Mouse (Mus musculus) forebrain, embryonic 15.5 days (tissue): ENCODE data around the gene Tspan1. TPM values are rescaled to one million over a fixed set of nuclear protein-coding genes. Genes with fewer than 3 reads are reported as not detected.
A peak's percentile ranks its signal among the peaks of the same experiment; 100 is the strongest.

Experiments used
- ATAC-seq: fragments of 200-750 bp; cut with Nextera tagmentation; replicated peaks from 2 replicates; pipeline ENCODE4 v1.8.0; 2017; ENCODE audit warnings: mild to moderate bottlenecking, moderate TSS enrichment, moderate library complexity
- H3K27ac ChIP-seq: fragments of 300-500 bp; sonication (generic); replicated peaks from 2 replicates; pipeline ENCODE4 v1.5.1; 2015; ENCODE audit warnings: mild to moderate bottlenecking, inconsistent platforms
- H3K27me3 ChIP-seq: fragments of 300-500 bp; sonication (generic); 2 replicates; pipeline ENCODE4 v1.6.1; 2015; ENCODE audit warnings: inconsistent platforms
- H3K36me3 ChIP-seq: fragments of 300-500 bp; sonication (generic); 2 replicates; pipeline ENCODE4 v1.6.1; 2015; ENCODE audit warnings: mild to moderate bottlenecking, inconsistent platforms
- H3K4me1 ChIP-seq: fragments of 300-500 bp; sonication (generic); 2 replicates; pipeline ENCODE4 v1.6.1; 2015; ENCODE audit warnings: inconsistent platforms
- H3K4me2 ChIP-seq: fragments of 300-500 bp; sonication (generic); replicated peaks from 2 replicates; pipeline ENCODE4 v1.6.1; 2015; ENCODE audit warnings: mild to moderate bottlenecking, inconsistent platforms
- H3K4me3 ChIP-seq: fragments of 300-500 bp; sonication (generic); 2 replicates; pipeline ENCODE4 v1.5.1; 2015; ENCODE audit warnings: mild to moderate bottlenecking, inconsistent platforms
- H3K9ac ChIP-seq: fragments of 300-500 bp; sonication (generic); replicated peaks from 2 replicates; pipeline ENCODE4 v1.6.1; 2015; ENCODE audit warnings: mild to moderate bottlenecking, inconsistent platforms
- H3K9me3 ChIP-seq: fragments of 300-500 bp; sonication (generic); 2 replicates; pipeline ENCODE4 v1.6.1; 2016; ENCODE audit warnings: inconsistent platforms
- WGBS: fragments of 180-500 bp; shearing (Covaris S2); methylation state at CpG from one replicate; pipeline ENCODE4 v1.1.7; 2015; ENCODE audit warnings: mixed read lengths; 5-methylcytosine and 5-hydroxymethylcytosine counted together
- polyA plus RNA-seq: library from polyadenylated mRNA; unstranded; fragments of >200 nt; fragmentation: Nextera tagmentation; extraction: Ambion mirVana; gene quantifications from 2 replicates; pipeline ENCODE4 v1.2.1, GENCODE M21; 2015

Tspan1 gene
- polyA plus RNA-seq, 1 experiment from 2014 or later: 0.28 TPM

GRCm38 (mm10) chr4:116162142-116162541, 5.3 kb downstream of the Tspan1 start:
- 75% methylated on average over 4 of the region's 4 CpGs for WGBS
- H3K4me1 ChIP-seq: 0 out of 2 replicates have a peak, but pooled peaks cover 2% of the 10 kb centered on the region

GRCm38 (mm10) chr4:116160769-116161168, 6.6 kb downstream of the Tspan1 start:
- Histone ChIP-seq H3K4me3 (no peak overlapping the region), H3K4me2 (no peak overlapping the region), H3K4me1 (0 out of 2 replicates have a peak, but pooled peaks cover 2% of the 10 kb centered on the region), H3K9ac (no peak overlapping the region), H3K27me3 (no peaks in the 10 kb centered on the region), H3K27ac (no peak overlapping the region), H3K9me3 (no peaks in the 10 kb centered on the region), H3K36me3 (peaks cover 35% of the 10 kb centered on the region)
- ATAC-seq: no peak
- 83% methylated on average over 3 of the region's 3 CpGs for WGBS

More at GRCm38 (mm10) chr4:116162142-116162541, 5.3 kb downstream of the Tspan1 start:
- H3K9ac ChIP-seq: no peak overlapping the region
- no peak overlapping the region for H3K4me3 ChIP-seq
- H3K27me3 ChIP-seq: no peaks in the 10 kb centered on the region
- H3K4me2 ChIP-seq: no peak overlapping the region
- no peaks in the 10 kb centered on the region for H3K9me3 ChIP-seq
- H3K36me3 ChIP-seq: peaks cover 22% of the 10 kb centered on the region
- no peak for ATAC-seq
- H3K27ac ChIP-seq: no peak overlapping the region

- Histone ChIP-seq H3K36me3 (peaks cover 44% of the 10 kb centered on the region), H3K9ac (no peak overlapping the region), H3K4me3 (no peak overlapping the region), H3K4me2 (no peak overlapping the region), H3K9me3 (no peaks in the 10 kb centered on the region), H3K27me3 (no peaks in the 10 kb centered on the region), H3K4me1 (0 out of 2 replicates have a peak, but pooled peaks cover 2% of the 10 kb centered on the region), H3K27ac (0 out of 2 replicates have a peak overlapping the region, but pooled peaks have one; percentile 23)
- ATAC-seq: peak; percentile 62; the same call in 1 of the 2 replicates
- 40% methylated on average over 3 of the region's 3 CpGs for WGBS
Measured at GRCm38 (mm10) chr4:116159912-116160311, 7.5 kb downstream of the Tspan1 start.

- Histone ChIP-seq H3K9ac (no peak overlapping the region), H3K27ac (no peak overlapping the region), H3K4me1 (0 out of 2 replicates have a peak, but pooled peaks cover 2% of the 10 kb centered on the region), H3K27me3 (no peaks in the 10 kb centered on the region), H3K9me3 (no peaks in the 10 kb centered on the region), H3K36me3 (peaks cover 64% of the 10 kb centered on the region), H3K4me2 (no peak overlapping the region), H3K4me3 (no peak overlapping the region)
- no peak for ATAC-seq
- 90% methylated on average over 2 of the region's 2 CpGs for WGBS
Measured at GRCm38 (mm10) chr4:116157882-116158281, 9.5 kb downstream of the Tspan1 start.

GRCm38 (mm10) chr4:116152702-116153101, 14.7 kb downstream of the Tspan1 start:
- Histone ChIP-seq H3K4me2 (no peak overlapping the region), H3K4me1 (peaks cover 15% of the 10 kb centered on the region), H3K9ac (no peak overlapping the region), H3K27ac (no peak overlapping the region), H3K9me3 (no peaks in the 10 kb centered on the region), H3K27me3 (no peaks in the 10 kb centered on the region), H3K4me3 (no peak overlapping the region), H3K36me3 (peaks cover 57% of the 10 kb centered on the region)
- ATAC-seq: no peak
- WGBS: 93% methylated on average over 15 of the region's 15 CpGs

GRCm38 (mm10) chr4:116151238-116151637, 16.2 kb downstream of the Tspan1 start, which contains the start of gene Lurap1:
Gene Lurap1 (minus strand): TSS chr4:116151338.
- Histone ChIP-seq H3K9ac (peak within 1 kb of the TSS; percentile 93), H3K4me3 (peak within 1 kb of the TSS; percentile 78), H3K27me3 (no peaks in the 10 kb centered on the region), H3K4me2 (peak within 1 kb of the TSS; percentile 55), H3K4me1 (peaks cover 15% of the 10 kb centered on the region), H3K27ac (peak within 1 kb of the TSS; percentile 85), H3K9me3 (no peaks in the 10 kb centered on the region), H3K36me3 (peaks cover 42% of the 10 kb centered on the region)
- WGBS: 74% methylated on average over 6 of the region's 6 CpGs
- no peak for ATAC-seq

GRCm38 (mm10) chr4:116150862-116151221, 16.6 kb downstream of the Tspan1 start:
- peaks cover 38% of the 10 kb centered on the region for H3K36me3 ChIP-seq
- H3K9ac ChIP-seq: peak overlapping the region; percentile 93
- WGBS: 24% methylated on average over 4 of the region's 4 CpGs
- peak overlapping the region; percentile 55 for H3K4me2 ChIP-seq
- H3K27ac ChIP-seq: peak overlapping the region; percentile 85
- H3K27me3 ChIP-seq: no peaks in the 10 kb centered on the region
- peak overlapping the region; percentile 78 for H3K4me3 ChIP-seq
- H3K9me3 ChIP-seq: no peaks in the 10 kb centered on the region
- peaks cover 15% of the 10 kb centered on the region for H3K4me1 ChIP-seq
- ATAC-seq: peak; percentile 26

GRCm38 (mm10) chr4:116150156-116150861, 17.1 kb downstream of the Tspan1 start:
- H3K4me1 ChIP-seq: peaks cover 15% of the 10 kb centered on the region
- peak overlapping the region; percentile 55 for H3K4me2 ChIP-seq
- peak; percentile 94 for ATAC-seq
- peak overlapping the region; percentile 85 for H3K27ac ChIP-seq
- H3K36me3 ChIP-seq: peaks cover 33% of the 10 kb centered on the region
- peak overlapping the region; percentile 78 for H3K4me3 ChIP-seq
- H3K27me3 ChIP-seq: no peaks in the 10 kb centered on the region
- H3K9me3 ChIP-seq: no peaks in the 10 kb centered on the region
- WGBS: under 1% methylated on average over 70 of the region's 73 CpGs
- peak overlapping the region; percentile 93 for H3K9ac ChIP-seq

GRCm38 (mm10) chr4:116149812-116150155, 17.6 kb downstream of the Tspan1 start:
- WGBS: 18% methylated on average over 6 of the region's 6 CpGs
- Histone ChIP-seq H3K27me3 (no peaks in the 10 kb centered on the region), H3K4me3 (peak overlapping the region; percentile 78), H3K4me1 (peaks cover 16% of the 10 kb centered on the region), H3K4me2 (peak overlapping the region; percentile 55), H3K9me3 (no peaks in the 10 kb centered on the region), H3K27ac (peak overlapping the region; percentile 85), H3K36me3 (peaks cover 28% of the 10 kb centered on the region; the same call in 1 of the 2 replicates), H3K9ac (peak overlapping the region; percentile 93)
- ATAC-seq: peak; percentile 16

GRCm38 (mm10) chr4:116143891-116144717, 23.3 kb downstream of the Tspan1 start:
- peak; percentile 85 for ATAC-seq
- under 1% methylated on average over 41 of the region's 47 CpGs for WGBS
- Histone ChIP-seq H3K9ac (peak overlapping the region; percentile 57), H3K27ac (no peak overlapping the region), H3K4me1 (peaks cover 18% of the 10 kb centered on the region), H3K27me3 (no peaks in the 10 kb centered on the region), H3K4me2 (peak overlapping the region; percentile 97), H3K4me3 (peak overlapping the region; percentile 65), H3K36me3 (no peaks in the 10 kb centered on the region), H3K9me3 (no peaks in the 10 kb centered on the region)

GRCm38 (mm10) chr4:116143317-116143811, 24.0 kb downstream of the Tspan1 start:
- H3K36me3 ChIP-seq: no peaks in the 10 kb centered on the region
- 6% methylated on average over 7 of the region's 7 CpGs for WGBS
- H3K4me1 ChIP-seq: peaks cover 18% of the 10 kb centered on the region
- peak overlapping the region; percentile 8; the same call in 1 of the 2 replicates for H3K9ac ChIP-seq
- no peak for ATAC-seq
- H3K4me3 ChIP-seq: peak overlapping the region; percentile 65
- no peaks in the 10 kb centered on the region for H3K27me3 ChIP-seq
- peak overlapping the region; percentile 97 for H3K4me2 ChIP-seq
- no peak overlapping the region for H3K27ac ChIP-seq
- no peaks in the 10 kb centered on the region for H3K9me3 ChIP-seq

- H3K36me3 ChIP-seq: no peaks in the 10 kb centered on the region
- no peaks in the 10 kb centered on the region for H3K27me3 ChIP-seq
- 84% methylated on average over 7 of the region's 7 CpGs for WGBS
- no peak overlapping the region for H3K9ac ChIP-seq
- H3K4me2 ChIP-seq: no peak overlapping the region
- H3K9me3 ChIP-seq: no peaks in the 10 kb centered on the region
- no peak overlapping the region for H3K27ac ChIP-seq
- peaks cover 18% of the 10 kb centered on the region for H3K4me1 ChIP-seq
- no peak overlapping the region for H3K4me3 ChIP-seq
- ATAC-seq: no peak
Measured at GRCm38 (mm10) chr4:116142269-116142668, 25.1 kb downstream of the Tspan1 start.
